In genomic region chr15:101497181-101497580, GRCm38 (mm10) we compare ENCODE assay signal across 9 mouse cellular contexts. TPM values are rescaled to one million over a fixed set of nuclear protein-coding genes. Genes with fewer than 3 reads are reported as not detected.
A peak's percentile ranks its signal among the peaks of the same experiment; 100 is the strongest.
DNase-seq lines count a peak whose midpoint lies in the region; ATAC-seq and TF ChIP-seq lines count a peak whose summit lies in the region.
"Had no signal": no experiment of that assay in that cellular context is flagged by ENCODE, and none has a peak within 500 bp of the region (broad histone marks: within the 10 kb centered on the region; RNA-seq: fewer than 3 reads in every experiment).

No protein-coding gene starts in this region.

- no peak overlapping the region for H3K9ac ChIP-seq in intestine, embryonic 14.5 days (ENCODE audit: low read length)
- no peak overlapping the region for H3K9ac ChIP-seq in intestine, embryonic 16.5 days (ENCODE audit: low read depth, low read length)
- H3K9ac ChIP-seq in CH12.LX (ENCODE audit: insufficient read depth, low read depth) = no peak overlapping the region
- H3K9ac ChIP-seq: liver, embryonic 15.5 days had no signal

- WGBS in intestine, embryonic 14.5 days = 83% methylated on average over 2 of the region's 2 CpGs
- 70% methylated on average over 2 of the region's 2 CpGs for WGBS in intestine, embryonic 16.5 days

- H3K36me3 ChIP-seq in intestine, embryonic 14.5 days (ENCODE audit: control insufficient read depth, insufficient read depth, low read length) = no peaks in the 10 kb centered on the region
- no peaks in the 10 kb centered on the region for H3K36me3 ChIP-seq in intestine, embryonic 16.5 days (ENCODE audit: control insufficient read depth, insufficient read depth, low read length)
- no peaks in the 10 kb centered on the region for H3K36me3 ChIP-seq in CH12.LX (replicated peaks in 1 of 2; ENCODE audit: control insufficient read depth in 1 of 2, insufficient read depth in 1 of 2, low read length in 1 of 2)
- H3K36me3 ChIP-seq: liver, embryonic 15.5 days had no signal

- H3K4me2 ChIP-seq in intestine, embryonic 14.5 days (ENCODE audit: low read length) = no peak overlapping the region
- no peak overlapping the region for H3K4me2 ChIP-seq in intestine, embryonic 16.5 days (ENCODE audit: low read depth, low read length)
- no peak overlapping the region for H3K4me2 ChIP-seq in CH12.LX (ENCODE audit: insufficient read depth, low read depth, poor library complexity, severe bottlenecking)
- H3K4me2 ChIP-seq: liver, embryonic 15.5 days had no signal

- H3K9me3 ChIP-seq in intestine, embryonic 14.5 days (ENCODE audit: control insufficient read depth, low read length) = no peaks in the 10 kb centered on the region
- H3K9me3 ChIP-seq in intestine, embryonic 16.5 days (ENCODE audit: control insufficient read depth, low read length) = no peaks in the 10 kb centered on the region
- no peaks in the 10 kb centered on the region for H3K9me3 ChIP-seq in CH12.LX (replicated peaks; ENCODE audit: low read length)
- H3K9me3 ChIP-seq: liver, embryonic 15.5 days had no signal

- no peak overlapping the region for H3K4me3 ChIP-seq in intestine, embryonic 14.5 days (ENCODE audit: low read depth, low read length)
- H3K4me3 ChIP-seq in intestine, embryonic 16.5 days (ENCODE audit: low read length) = no peak overlapping the region
- no peak overlapping the region for H3K4me3 ChIP-seq in CH12.LX (replicated peaks in 1 of 3; ENCODE audit: low read depth in 2 of 3, low read length in 2 of 3, poor library complexity in 1 of 3)
- H3K4me3 ChIP-seq: liver, embryonic 15.5 days had no signal

- TF ChIP-seq CTCF in CH12.LX (conservative IDR thresholded peaks at IDR 0.05 in 1 of 2, IDR thresholded peaks at IDR 0.05 in 1 of 2; ENCODE audit: low read depth in 2 of 2, low read length in 2 of 2) = peak in 1 of 2 experiments; percentile 65; a peak in 2 of 4 replicates

- H3K27ac ChIP-seq in intestine, embryonic 14.5 days (ENCODE audit: low read depth) = no peak overlapping the region
- no peak overlapping the region for H3K27ac ChIP-seq in intestine, embryonic 16.5 days (ENCODE audit: low read length)
- H3K27ac ChIP-seq in CH12.LX (ENCODE audit: insufficient read depth, low read depth) = no peak overlapping the region
- H3K27ac ChIP-seq: liver, embryonic 15.5 days had no signal

- dilution Hi-C loops in CH12.LX (cut with MboI; ENCODE audit: extremely low pct_ligation_motif_present, extremely low pct_unique_long_range_greater_than_20kb, low sequenced_read_pairs) = no loop called here

- no peak for TF ChIP-seq EP300 in CH12.LX (IDR thresholded peaks at IDR 0.05; ENCODE audit: low read length)

- in situ Hi-C loops in CH12.LX (cut with MboI; ENCODE audit: low pct_ligation_motif_present, low pct_unique_long_range_greater_than_20kb, low sequenced_read_pairs) = loop anchor here (5.0 kb wide), 1 partner anchor 155 kb away; no protein-coding TSS in a partner anchor

- 0 out of 2 replicates have a peak, but pooled peaks have one; percentile 19 for ATAC-seq in intestine, embryonic 14.5 days (replicated peaks; ENCODE audit: low FRiP score, low TSS enrichment, low read depth)
- ATAC-seq in intestine, embryonic 16.5 days = no peak

- no peaks in the 10 kb centered on the region for H3K79me2 ChIP-seq in CH12.LX (replicated peaks; ENCODE audit: control insufficient read depth, extremely low read depth, insufficient read depth, poor library complexity, severe bottlenecking)

- intact Hi-C loops in heart, postnatal 10 days (cut with DNase I) = loop anchor here (1.0 kb wide), 1 partner anchor 158 kb away; no protein-coding TSS in a partner anchor

- TF ChIP-seq RAD21 in CH12.LX (IDR thresholded peaks at IDR 0.05; ENCODE audit: low read depth, low read length) = peak; percentile 35

- no peaks in the 10 kb centered on the region for H3K27me3 ChIP-seq in intestine, embryonic 14.5 days (replicated peaks; ENCODE audit: control insufficient read depth, insufficient read depth, low read length)
- no peaks in the 10 kb centered on the region for H3K27me3 ChIP-seq in intestine, embryonic 16.5 days (replicated peaks; ENCODE audit: control insufficient read depth, insufficient read depth, low read length)
- peaks cover 92% of the 10 kb centered on the region for H3K27me3 ChIP-seq in CH12.LX (replicated peaks)
- H3K27me3 ChIP-seq: liver, embryonic 15.5 days had no signal

- no peak for TF ChIP-seq POLR2A in CH12.LX (IDR thresholded peaks at IDR 0.05; ENCODE audit: low read depth, low read length)

- no peak for DNase-seq in intestine, embryonic 14.5 days (ENCODE audit: low spot score)
- DNase-seq in CH12.LX (ENCODE audit: extremely low read depth) = peak; percentile 20
- DNase-seq in adipocyte (ENCODE audit: low spot score) = peak; percentile 78
- DNase-seq in heart, postnatal 10 days = peak; percentile 35 to 49
- DNase-seq in retina, embryonic 14.5 days (ENCODE audit: low spot score) = peak; percentile 63
- DNase-seq in right cerebral cortex, postnatal 14 days = no peak
- DNase-seq in yolk sac, embryonic 10.5 days (ENCODE audit: low spot score) = no peak

- peaks cover 13% of the 10 kb centered on the region; the same call in 1 of the 2 replicates for H3K4me1 ChIP-seq in intestine, embryonic 14.5 days (replicated peaks; ENCODE audit: control insufficient read depth, insufficient read depth, low read length)
- peaks cover 4% of the 10 kb centered on the region; the same call in 1 of the 2 replicates for H3K4me1 ChIP-seq in intestine, embryonic 16.5 days (ENCODE audit: control insufficient read depth, insufficient read depth, low read length)
- H3K4me1 ChIP-seq in CH12.LX (ENCODE audit: control insufficient read depth in 1 of 2, insufficient read depth in 2 of 2) = no peaks in the 10 kb centered on the region
- H3K4me1 ChIP-seq: liver, embryonic 15.5 days had no signal

TF ChIP-seq in CH12.LX, 34 proteins besides CTCF, POLR2A, EP300 and RAD21:
- TF ChIP-seq SMC3 (IDR thresholded peaks at IDR 0.05; ENCODE audit: low read depth, low read length) (peak; percentile 66), KAT2A (IDR thresholded peaks at IDR 0.05; ENCODE audit: insufficient replicate concordance, low read length) (no peak)

RNA-seq across cellular contexts. Expression of gene Krt83, which starts 5.9 kb away (rescaled TPM):
- 0.19 TPM in 1 of 2 replicates, not detected in the other for polyA plus RNA-seq in intestine, embryonic 14.5 days (2014; fragmentation: Nextera tagmentation; extraction: Ambion mirVana)
- polyA plus RNA-seq in intestine, embryonic 16.5 days (2015; fragmentation: Nextera tagmentation; extraction: Ambion mirVana) = 0.09 TPM in 1 of 2 replicates, not detected in the other
- total RNA-seq in CH12.LX (2012; rRNA removed) (not detected in 2 replicates), CH12.LX (2014; rRNA removed) (not detected in 2 replicates)
- not detected in 2 replicates for polyA plus RNA-seq in CH12.LX (2012; ENCODE audit: insufficient read length, low read depth)
- total RNA-seq in heart, postnatal 10 days (2021) = not detected

RNA-seq across cellular contexts. Expression of gene Gm49425, which starts 19.9 kb away (rescaled TPM):
- not detected in 2 replicates for polyA plus RNA-seq in intestine, embryonic 14.5 days (2014; fragmentation: Nextera tagmentation; extraction: Ambion mirVana)
- polyA plus RNA-seq in intestine, embryonic 16.5 days (2015; fragmentation: Nextera tagmentation; extraction: Ambion mirVana) = not detected in 2 replicates
- not detected in 2 replicates for total RNA-seq in CH12.LX (2012; rRNA removed)
- total RNA-seq in CH12.LX (2014; rRNA removed) = not detected in 2 replicates
- not detected in 2 replicates for polyA plus RNA-seq in CH12.LX (2012; ENCODE audit: insufficient read length, low read depth)
- total RNA-seq in heart, postnatal 10 days (2021) = not detected
- polyA plus RNA-seq: liver, embryonic 15.5 days had no signal

RNA-seq across cellular contexts. Expression of gene Krt86, which starts 23.9 kb away (rescaled TPM):
- polyA plus RNA-seq in intestine, embryonic 14.5 days (2014; fragmentation: Nextera tagmentation; extraction: Ambion mirVana) = 0.08 TPM in 1 of 2 replicates, not detected in the other
- polyA plus RNA-seq in intestine, embryonic 16.5 days (2015; fragmentation: Nextera tagmentation; extraction: Ambion mirVana) = not detected in 2 replicates
- total RNA-seq in CH12.LX (2012; rRNA removed) = not detected in 2 replicates
- total RNA-seq in CH12.LX (2014; rRNA removed) = not detected in 2 replicates
- not detected in 2 replicates for polyA plus RNA-seq in CH12.LX (2012; ENCODE audit: insufficient read length, low read depth)
- total RNA-seq in heart, postnatal 10 days (2021) = not detected
- polyA plus RNA-seq: liver, embryonic 15.5 days had no signal

RNA-seq across cellular contexts. Expression of gene Krt81, which starts 33.6 kb away (rescaled TPM):
- polyA plus RNA-seq in intestine, embryonic 14.5 days (2014; fragmentation: Nextera tagmentation; extraction: Ambion mirVana) = not detected in 2 replicates
- not detected in 2 replicates for polyA plus RNA-seq in intestine, embryonic 16.5 days (2015; fragmentation: Nextera tagmentation; extraction: Ambion mirVana)
- total RNA-seq in CH12.LX (2012; rRNA removed) (not detected in 2 replicates), CH12.LX (2014; rRNA removed) (not detected in 2 replicates)
- polyA plus RNA-seq in CH12.LX (2012; ENCODE audit: insufficient read length, low read depth) = not detected in 2 replicates
- total RNA-seq in heart, postnatal 10 days (2021) = not detected
- polyA plus RNA-seq: liver, embryonic 15.5 days had no signal

RNA-seq across cellular contexts. Expression of gene Krt84, which starts 35.4 kb away (rescaled TPM):
- polyA plus RNA-seq in intestine, embryonic 14.5 days (2014; fragmentation: Nextera tagmentation; extraction: Ambion mirVana) = not detected in 2 replicates
- polyA plus RNA-seq in intestine, embryonic 16.5 days (2015; fragmentation: Nextera tagmentation; extraction: Ambion mirVana) = 0.28 and 0.53 TPM in 2 replicates
- total RNA-seq in CH12.LX (2012; rRNA removed) (not detected in 2 replicates), CH12.LX (2014; rRNA removed) (not detected in 2 replicates)
- not detected in 2 replicates for polyA plus RNA-seq in CH12.LX (2012; ENCODE audit: insufficient read length, low read depth)
- total RNA-seq in heart, postnatal 10 days (2021) = not detected
- polyA plus RNA-seq: liver, embryonic 15.5 days had no signal

Comparison
In these comparisons a context has a peak if more than half of its experiments do, and no peak if none do; other contexts are left out.
1. DNase-seq: peak in CH12.LX (single experiment), adipocyte (single experiment), heart, postnatal 10 days (2 of 2) and retina, embryonic 14.5 days (single experiment); none in intestine, embryonic 14.5 days (single experiment), right cerebral cortex, postnatal 14 days (single experiment) and yolk sac, embryonic 10.5 days (single experiment).